Mouse (Mus musculus): ENCODE measurements around the gene Gan.

The Gan gene

DNA sequence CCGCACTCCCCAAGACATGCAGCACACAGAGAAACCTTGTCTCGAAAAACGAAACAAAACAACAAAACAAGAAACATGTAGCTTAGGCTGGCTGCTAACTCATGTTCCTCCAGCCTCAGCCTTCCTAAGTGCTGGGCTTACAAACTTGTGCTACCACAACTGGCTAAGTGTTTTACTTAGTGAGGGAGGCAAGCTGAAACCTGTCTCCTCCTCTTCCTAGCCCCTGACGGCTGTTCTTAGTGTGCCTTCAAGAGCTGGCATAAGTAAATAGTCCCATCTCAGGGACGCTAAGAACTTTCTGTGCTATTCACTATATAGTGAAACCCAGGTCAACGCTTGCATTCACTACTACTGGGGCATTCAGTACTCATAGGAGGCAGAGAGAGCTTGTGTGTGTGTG is 96.6 kb downstream of the Gan start:
- no peak for DNase-seq (ENCODE audit: low spot score)

DNA sequence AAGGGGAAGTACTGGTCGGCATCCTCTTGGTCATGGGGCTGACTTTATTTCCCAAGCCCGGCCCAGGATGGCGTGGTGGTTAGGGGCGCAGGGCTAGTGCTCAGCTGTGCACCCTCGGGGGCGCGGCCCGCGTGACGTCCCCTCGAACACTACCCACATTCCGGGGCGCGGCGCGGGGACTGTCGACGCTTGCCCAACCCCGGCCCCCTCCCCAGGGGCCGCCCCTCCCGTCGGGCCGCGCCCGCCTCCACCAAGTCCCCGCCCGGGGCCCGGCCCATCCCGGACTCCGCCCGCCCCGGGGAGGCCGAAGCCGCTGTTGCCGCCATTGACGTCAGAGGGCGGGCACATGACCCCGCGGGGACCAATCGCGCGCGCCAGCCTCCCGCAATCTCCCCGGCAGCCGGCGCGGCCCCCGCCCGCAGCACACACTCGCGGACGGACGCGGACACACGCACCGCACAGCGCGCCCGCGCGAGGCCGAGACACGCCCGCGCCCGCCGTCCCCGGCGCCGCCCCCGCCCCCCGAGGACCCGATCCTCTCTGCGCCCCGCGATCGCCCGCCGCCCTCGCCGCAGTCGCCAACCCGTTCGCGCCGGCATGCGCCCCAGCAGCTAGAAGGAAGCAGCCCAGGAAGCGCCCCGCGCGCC is 98.5 kb downstream of the Gan start:
- peak; percentile 91 for DNase-seq (ENCODE audit: low spot score)

DNA sequence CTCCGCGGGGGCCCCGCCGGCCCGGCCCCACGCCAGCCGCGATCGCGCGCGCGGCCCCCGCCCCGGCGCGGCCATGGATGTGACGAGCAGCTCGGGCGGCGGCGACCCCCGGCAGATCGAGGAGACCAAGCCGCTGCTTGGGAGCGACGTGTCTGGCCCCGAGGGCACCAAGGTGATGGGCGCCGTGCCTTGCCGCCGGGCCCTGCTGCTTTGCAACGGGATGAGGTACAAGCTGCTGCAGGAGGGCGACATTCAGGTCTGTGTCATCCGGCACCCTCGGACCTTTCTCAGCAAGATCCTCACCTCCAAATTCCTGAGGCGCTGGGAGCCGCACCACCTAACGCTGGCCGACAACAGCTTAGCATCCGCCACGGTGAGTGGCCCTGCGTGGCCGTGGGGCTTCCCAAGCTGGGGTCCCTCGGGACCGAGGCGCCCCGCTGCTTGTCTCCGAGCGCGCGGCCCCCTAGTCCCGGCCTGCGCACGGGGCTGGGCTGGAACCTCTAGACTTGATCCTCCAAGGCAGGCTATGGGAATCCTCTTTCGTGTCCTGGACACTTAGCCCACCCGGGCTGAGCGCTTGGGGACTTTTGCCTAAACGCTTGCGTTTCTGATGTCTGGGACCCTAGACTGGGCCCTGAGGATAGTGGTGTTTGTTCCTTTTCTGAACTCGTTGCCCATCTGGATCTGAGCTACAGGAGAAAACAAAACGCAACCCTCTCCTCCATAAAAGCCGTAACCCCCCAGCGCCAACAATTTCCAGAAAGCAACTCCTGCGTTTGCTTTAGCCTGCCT is 99.3 kb downstream of the Gan start, which contains the start of gene Cmip:
Gene Cmip, plus strand, starts transcription at position 36 of the 792 bp plus-strand sequence.
- DNase-seq (ENCODE audit: low spot score), result no peak

DNA sequence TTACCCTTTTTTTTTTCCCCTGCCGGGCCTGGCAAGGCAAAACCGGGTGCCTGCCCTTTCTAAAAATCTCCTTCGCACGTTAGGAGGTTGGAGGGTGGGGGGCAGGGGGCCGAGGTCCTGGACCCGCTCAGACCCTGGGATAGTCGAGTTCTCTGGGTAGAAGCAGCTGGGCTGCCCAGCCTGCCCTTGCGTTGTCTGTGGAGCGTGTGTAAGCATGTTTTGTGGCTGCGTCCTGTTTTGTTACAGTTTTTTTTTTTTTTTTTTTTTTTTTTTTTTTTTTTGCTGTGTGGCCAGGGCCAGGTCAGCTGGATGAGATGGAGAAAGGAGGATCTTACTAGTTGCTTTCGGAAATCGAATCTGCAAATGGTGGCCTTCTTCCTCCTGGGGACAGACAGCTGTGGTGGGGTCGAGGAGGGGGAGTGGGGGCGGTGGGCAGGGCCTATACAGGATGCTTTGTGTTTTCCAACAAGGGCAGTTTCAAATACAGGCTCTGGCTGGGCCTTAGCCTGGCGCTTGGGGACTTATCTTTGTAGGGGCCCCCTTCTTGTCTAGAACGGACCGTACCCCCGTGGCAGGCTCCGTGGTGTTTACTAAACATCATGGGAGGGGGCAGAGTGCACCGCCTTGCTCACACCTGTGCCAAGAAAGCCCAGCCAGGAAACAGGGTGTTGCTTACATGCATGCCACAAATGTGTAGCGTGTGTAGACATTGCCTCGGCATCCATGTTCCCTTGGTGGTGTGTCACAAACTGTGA is 100.1 kb downstream of the Gan start:
- DNase-seq (ENCODE audit: low spot score), result no peak

DNA sequence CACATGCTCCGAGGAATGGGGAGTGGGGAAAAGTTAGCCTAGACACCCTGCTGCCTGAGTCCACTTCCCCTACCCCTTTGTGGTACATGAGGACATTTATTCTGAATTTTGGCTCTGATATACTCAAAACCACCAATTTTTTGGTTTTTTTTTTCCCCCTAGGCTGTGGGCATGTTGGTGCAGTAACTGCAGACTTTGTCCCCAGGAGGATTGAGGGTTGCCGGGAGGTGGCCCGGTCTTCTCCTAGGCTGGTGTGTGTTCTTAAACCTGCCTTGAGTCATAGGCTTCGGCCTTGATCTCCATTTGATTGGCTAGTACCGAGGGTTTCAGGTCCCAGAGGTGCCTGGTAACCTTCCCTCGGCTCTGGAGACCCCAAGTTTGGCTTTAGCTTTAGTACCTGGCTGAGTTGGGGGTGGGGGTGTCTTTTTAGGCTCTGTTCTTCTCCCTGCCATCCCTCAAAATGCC is 100.7 kb downstream of the Gan start:
- DNase-seq (ENCODE audit: low spot score), result no peak

DNA sequence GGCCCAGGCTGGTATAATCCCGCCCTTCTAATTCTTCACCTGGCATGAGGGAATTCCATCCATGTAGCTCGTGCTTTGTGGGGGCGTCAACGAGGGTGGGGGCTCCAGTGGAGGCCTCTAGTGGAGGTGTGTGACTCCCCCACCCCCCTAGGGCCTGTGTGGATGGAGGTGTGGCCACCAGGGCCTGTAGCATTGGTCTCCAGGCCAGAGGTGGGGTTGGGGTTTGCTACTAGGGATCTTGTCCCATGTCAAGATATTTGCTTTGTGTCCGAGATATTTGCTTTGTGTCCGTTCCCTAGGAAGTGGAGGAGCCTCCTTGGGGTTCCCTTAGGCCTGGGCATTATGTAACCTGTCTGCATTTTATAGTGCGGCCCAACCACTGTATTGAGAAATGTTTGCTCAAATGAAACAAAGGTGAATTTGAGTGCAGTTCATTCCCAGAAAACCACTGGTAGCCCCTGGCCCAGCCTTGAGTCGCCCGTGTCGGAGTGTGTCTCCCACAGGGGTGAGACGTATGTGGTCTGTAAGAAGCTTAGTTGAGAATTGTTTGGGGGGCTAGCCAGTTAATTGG is 101.6 kb downstream of the Gan start:
- no peak for DNase-seq (ENCODE audit: low spot score)

DNA sequence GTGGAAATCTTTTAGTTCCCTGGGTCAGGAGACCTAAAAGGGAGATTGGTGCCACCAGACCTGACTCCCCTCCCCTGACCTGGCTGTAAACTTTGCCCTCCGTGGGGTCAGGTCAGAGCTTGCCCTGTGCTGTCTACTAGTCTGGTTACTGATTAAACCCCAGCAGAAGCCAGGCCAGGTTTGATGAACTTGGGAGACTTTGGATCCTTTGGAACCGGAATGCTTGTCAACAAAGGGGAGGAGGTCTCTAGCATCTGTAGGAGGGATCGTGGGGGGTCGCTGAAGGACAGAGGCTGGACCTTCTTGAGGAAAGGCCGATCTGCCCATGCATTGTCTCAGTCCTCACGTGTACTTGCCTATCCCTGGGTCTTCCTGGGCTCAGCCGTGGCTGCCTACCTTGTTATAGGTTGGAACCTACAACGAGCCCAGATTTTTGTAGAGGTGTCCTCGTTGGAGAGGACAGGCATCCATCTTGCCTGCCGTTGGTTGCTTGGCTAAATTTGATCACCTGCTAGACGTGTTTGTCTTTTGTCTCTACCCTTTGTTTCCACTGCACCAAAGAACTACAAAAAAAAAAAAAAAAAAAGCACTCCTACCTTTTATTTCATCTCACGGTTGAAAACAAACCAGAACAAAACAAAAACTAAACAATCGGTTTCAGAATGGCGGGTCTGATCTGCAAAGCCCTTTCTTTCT is 102.4 kb downstream of the Gan start:
- DNase-seq (ENCODE audit: low spot score), result no peak

DNA sequence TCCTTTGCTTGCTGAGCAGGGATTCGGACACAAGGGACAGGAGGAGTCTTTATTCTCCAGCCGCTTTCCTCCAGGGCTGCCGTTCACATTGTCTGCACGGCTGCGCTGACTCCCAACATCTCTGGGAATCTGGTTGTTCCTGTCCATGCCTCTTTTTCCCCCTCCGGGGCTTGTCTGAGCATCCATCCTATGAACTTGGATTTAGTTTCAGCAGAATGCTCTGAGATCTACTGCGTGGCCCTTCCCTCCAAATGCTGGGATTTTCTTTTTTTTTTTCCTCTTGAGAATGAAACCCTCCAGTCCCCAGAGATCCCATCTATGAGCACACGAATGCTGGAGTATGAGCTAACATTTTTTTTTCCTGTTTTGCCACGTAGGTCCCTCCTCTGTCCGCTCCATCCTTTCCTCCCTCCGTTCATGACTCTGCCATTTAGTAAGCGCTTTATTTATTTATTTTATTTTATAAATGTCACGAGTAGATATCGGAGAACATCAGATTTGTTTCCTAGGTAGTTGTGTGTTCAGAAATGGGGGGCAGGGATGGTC is 103.1 kb downstream of the Gan start:
- DNase-seq (ENCODE audit: low spot score), result no peak

DNA sequence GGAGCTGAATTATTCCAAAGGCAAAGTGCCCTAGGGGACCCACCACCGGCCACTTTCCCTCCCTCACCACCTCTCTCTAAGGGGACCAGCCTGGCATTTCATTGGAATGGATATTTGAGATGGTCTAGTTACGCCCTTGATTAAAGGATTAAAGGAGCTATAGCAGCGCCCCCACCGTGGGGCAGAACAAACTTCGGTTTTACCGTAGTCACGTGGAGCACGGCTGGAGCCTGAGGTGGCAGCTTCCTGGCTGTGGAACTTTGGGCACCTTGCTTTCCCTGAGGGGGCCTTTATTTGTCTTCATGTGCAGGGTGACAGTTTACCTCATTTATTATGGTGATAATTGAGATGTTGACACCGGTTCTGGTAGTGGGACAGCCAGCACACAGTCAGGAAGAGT is 103.8 kb downstream of the Gan start:
- no peak for DNase-seq (ENCODE audit: low spot score)

DNA sequence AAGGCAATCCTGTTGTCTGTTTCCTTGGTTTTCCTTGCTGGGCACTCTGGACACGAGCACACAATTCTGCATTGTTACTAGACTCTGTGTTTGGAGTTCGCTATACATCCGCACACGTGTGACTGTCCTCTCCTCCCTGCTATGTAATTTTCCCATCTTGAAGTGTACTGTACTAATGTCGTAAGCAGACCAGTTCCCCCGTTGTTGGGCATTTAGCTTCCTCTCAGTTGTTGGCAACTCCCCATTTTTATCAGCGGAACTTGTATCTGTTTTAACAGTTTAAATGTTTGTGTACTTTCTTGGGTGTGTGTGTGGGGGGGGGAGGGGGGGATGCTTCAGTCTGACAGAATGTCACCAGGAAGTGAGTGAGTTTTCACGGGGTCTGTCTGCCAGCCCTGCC is 104.8 kb downstream of the Gan start:
- DNase-seq (ENCODE audit: low spot score), result no peak

DNA sequence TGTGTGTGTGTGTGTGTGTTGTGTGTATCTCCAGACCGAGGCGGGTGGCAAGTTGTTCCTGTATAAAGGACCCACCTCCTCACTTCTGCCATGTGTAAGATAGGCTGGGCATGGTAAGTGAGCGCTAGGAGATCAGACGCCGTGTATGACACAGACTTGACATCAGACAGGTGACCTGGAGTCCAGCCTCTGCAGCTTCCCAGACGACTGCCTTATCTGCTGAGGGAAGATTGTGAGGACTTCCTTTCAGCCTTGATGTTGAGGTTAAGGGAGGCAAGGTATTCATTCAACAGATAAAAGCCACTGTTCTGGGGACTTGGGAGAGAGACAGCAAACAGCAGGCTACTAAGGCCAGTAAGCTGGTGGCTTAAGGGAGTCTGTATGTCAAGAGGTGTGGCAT is 105.5 kb downstream of the Gan start:
- no peak for DNase-seq (ENCODE audit: low spot score)

DNA sequence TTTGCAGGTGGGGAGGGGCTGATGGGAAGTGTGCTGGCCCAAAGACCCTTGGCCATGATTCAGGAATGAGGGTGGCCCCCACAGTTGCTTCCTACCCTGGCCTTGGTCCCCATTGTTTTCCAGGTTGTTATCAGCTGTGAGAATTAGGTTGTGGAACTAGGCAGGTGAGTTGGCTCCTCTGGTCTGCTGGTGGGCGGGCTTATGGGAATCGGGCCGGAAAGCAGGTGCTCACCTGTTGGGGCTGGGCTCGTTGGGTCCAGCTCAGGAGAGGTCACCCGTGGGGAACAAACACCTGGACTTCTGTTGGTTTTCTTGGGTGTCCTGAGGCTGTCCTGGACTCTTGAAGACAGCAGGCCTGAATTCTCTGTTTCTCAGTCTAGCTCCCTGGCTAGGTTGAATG is 107.1 kb downstream of the Gan start:
- no peak for DNase-seq (ENCODE audit: low spot score)

All from left cerebral cortex, adult 11 months (tissue).